ENCODE assay signal across 31 mouse cellular contexts in the genomic region with DNA sequence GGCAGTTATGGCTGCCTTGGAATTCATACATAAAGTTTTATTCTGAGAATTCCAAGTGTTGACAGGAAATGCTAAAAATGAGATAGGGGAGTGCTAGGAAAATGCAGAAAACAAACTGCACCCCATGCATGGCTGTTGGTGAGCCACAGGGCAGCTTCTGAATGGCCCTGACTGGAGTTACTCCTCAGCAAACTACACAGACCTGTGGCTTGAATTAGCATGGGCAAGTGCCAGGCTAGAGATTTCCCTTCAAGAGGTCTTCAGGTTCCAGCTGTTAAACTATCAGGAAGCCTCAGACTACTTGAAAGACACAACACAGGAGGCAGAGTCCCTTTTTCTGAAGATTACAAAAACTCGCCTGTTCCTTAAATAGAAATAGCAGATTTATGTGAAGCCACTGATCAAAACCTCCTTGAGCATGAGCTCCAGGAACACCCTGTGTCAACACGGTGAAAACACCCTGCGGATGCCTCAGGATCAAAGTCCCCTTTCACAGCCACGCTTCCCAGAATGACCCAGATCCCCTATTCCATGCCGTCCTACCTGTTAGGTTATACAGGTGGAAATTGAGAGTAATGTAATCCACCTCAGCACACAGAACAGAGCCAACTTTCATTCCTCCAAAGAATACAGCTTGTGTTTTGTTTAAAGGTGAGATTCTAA.
A peak's percentile ranks its signal among the peaks of the same experiment; 100 is the strongest.
DNase-seq lines count a peak whose midpoint lies in the region; ATAC-seq and TF ChIP-seq lines count a peak whose summit lies in the region.
"Had no signal": no experiment of that assay in that cellular context is flagged by ENCODE, and none has a peak within 500 bp of the region (broad histone marks: within the 10 kb centered on the region; RNA-seq: fewer than 3 reads in every experiment).

No protein-coding gene starts in this region.

- ATAC-seq in embryonic facial prominence, embryonic 14.5 days (ENCODE audit: low read depth) = no peak
- ATAC-seq in intestine, embryonic 16.5 days = peak; percentile 93
- peak; percentile 95 for ATAC-seq in stomach, postnatal 0 days (ENCODE audit: low FRiP score, low TSS enrichment)
- no peak for ATAC-seq in megakaryocyte progenitor cell, adult 5-6 weeks (replicated peaks; ENCODE audit: poor library complexity)
- ATAC-seq: activated CD4-positive, CD25-positive, alpha-beta regulatory T cell, adult 4 months; forebrain, embryonic 16.5 days had no signal

- no peak overlapping the region for H3K27ac ChIP-seq in embryonic facial prominence, embryonic 14.5 days (replicated peaks; ENCODE audit: low read depth, low read length)
- no peak overlapping the region for H3K27ac ChIP-seq in embryonic facial prominence, embryonic 10.5 days (replicated peaks)
- H3K27ac ChIP-seq in intestine, embryonic 16.5 days (ENCODE audit: low read length) = peak overlapping the region; percentile 92
- H3K27ac ChIP-seq in stomach, postnatal 0 days (replicated peaks) = no peak overlapping the region
- H3K27ac ChIP-seq: embryonic facial prominence, embryonic 12.5 days; forebrain, embryonic 10.5 days; heart, adult 2 months; hindbrain, embryonic 14.5 days; left cerebral cortex, adult 2 months; liver, embryonic 14.5 days; macrophage had no signal

- H3K9ac ChIP-seq in embryonic facial prominence, embryonic 14.5 days (ENCODE audit: low read depth, low read length) = no peak overlapping the region
- H3K9ac ChIP-seq in intestine, embryonic 16.5 days (ENCODE audit: low read depth, low read length) = no peak overlapping the region
- H3K9ac ChIP-seq in stomach, postnatal 0 days (ENCODE audit: low read length) = no peak overlapping the region
- H3K9ac ChIP-seq: embryonic facial prominence, embryonic 12.5 days; heart, embryonic 12.5 days; hindbrain, embryonic 14.5 days; liver, embryonic 14.5 days had no signal

- 54% methylated on average over 5 of the region's 5 CpGs for WGBS in embryonic facial prominence, embryonic 14.5 days
- 74% methylated on average over 5 of the region's 5 CpGs for WGBS in embryonic facial prominence, embryonic 10.5 days
- WGBS in intestine, embryonic 16.5 days = 51% methylated on average over 5 of the region's 5 CpGs
- 43% methylated on average over 5 of the region's 5 CpGs for WGBS in stomach, postnatal 0 days

- H3K4me3 ChIP-seq in embryonic facial prominence, embryonic 14.5 days (ENCODE audit: low read depth, low read length) = no peak overlapping the region
- no peak overlapping the region for H3K4me3 ChIP-seq in embryonic facial prominence, embryonic 10.5 days
- H3K4me3 ChIP-seq in intestine, embryonic 16.5 days (ENCODE audit: low read length) = 0 out of 2 replicates have a peak overlapping the region, but pooled peaks have one; percentile 3
- no peak overlapping the region for H3K4me3 ChIP-seq in stomach, postnatal 0 days (ENCODE audit: low read depth, low read length)
- H3K4me3 ChIP-seq: embryonic facial prominence, embryonic 12.5 days; forebrain, embryonic 10.5 days; heart, adult 2 months; heart, embryonic 12.5 days; left cerebral cortex, adult 2 months had no signal

- H3K36me3 ChIP-seq in embryonic facial prominence, embryonic 14.5 days (ENCODE audit: control insufficient read depth, insufficient read depth, low read length) = no peaks in the 10 kb centered on the region
- H3K36me3 ChIP-seq in embryonic facial prominence, embryonic 10.5 days (replicated peaks) = no peaks in the 10 kb centered on the region
- H3K36me3 ChIP-seq in intestine, embryonic 16.5 days (ENCODE audit: control insufficient read depth, insufficient read depth, low read length) = no peaks in the 10 kb centered on the region
- no peaks in the 10 kb centered on the region for H3K36me3 ChIP-seq in stomach, postnatal 0 days (ENCODE audit: control insufficient read depth, insufficient read depth, low read length)
- H3K36me3 ChIP-seq: embryonic facial prominence, embryonic 12.5 days; forebrain, embryonic 10.5 days; heart, embryonic 12.5 days had no signal

- H3K4me2 ChIP-seq in embryonic facial prominence, embryonic 14.5 days (ENCODE audit: low read depth, low read length) = no peak overlapping the region
- H3K4me2 ChIP-seq in intestine, embryonic 16.5 days (ENCODE audit: low read depth, low read length) = 0 out of 2 replicates have a peak overlapping the region, but pooled peaks have one; percentile 22
- no peak overlapping the region for H3K4me2 ChIP-seq in stomach, postnatal 0 days (replicated peaks; ENCODE audit: low read depth)
- H3K4me2 ChIP-seq: embryonic facial prominence, embryonic 12.5 days; heart, embryonic 12.5 days; hindbrain, embryonic 14.5 days had no signal

- peak; percentile 12 for DNase-seq in embryonic facial prominence, embryonic 14.5 days (ENCODE audit: low spot score)
- DNase-seq in embryonic facial prominence, embryonic 10.5 days (ENCODE audit: low spot score) = no peak
- peak; percentile 4 to 41 for DNase-seq in kidney, postnatal 25 days
- no peak for DNase-seq in kidney, adult 18-20 months
- DNase-seq in stomach, postnatal 0 days (ENCODE audit: low spot score) = peak; percentile 67
- no peak for DNase-seq in layer of hippocampus, postnatal 36 days
- DNase-seq: adrenal gland, adult 2 months; adrenal gland, postnatal 36 days; cerebellum, adult 9-10 months; cerebellum, postnatal 36 days; heart, adult 2 months; left cerebral cortex, postnatal 4 days; lung, adult 2 months; lung, postnatal 10 days; midbrain, embryonic 14.5 days; retina, postnatal 1 day; right cerebral cortex, postnatal 25 days; spleen, adult 18-20 months; thymus, postnatal 4 days had no signal

- no peaks in the 10 kb centered on the region for H3K4me1 ChIP-seq in embryonic facial prominence, embryonic 14.5 days (ENCODE audit: control insufficient read depth, insufficient read depth, low read length)
- no peaks in the 10 kb centered on the region for H3K4me1 ChIP-seq in embryonic facial prominence, embryonic 10.5 days
- no peaks in the 10 kb centered on the region for H3K4me1 ChIP-seq in intestine, embryonic 16.5 days (ENCODE audit: control insufficient read depth, insufficient read depth, low read length)
- H3K4me1 ChIP-seq in stomach, postnatal 0 days (replicated peaks; ENCODE audit: control insufficient read depth, insufficient read depth) = no peaks in the 10 kb centered on the region
- H3K4me1 ChIP-seq: embryonic facial prominence, embryonic 12.5 days; forebrain, embryonic 10.5 days had no signal

- TF ChIP-seq CTCF in stomach, postnatal 0 days (IDR thresholded peaks at IDR 0.05; ENCODE audit: low read depth) = no peak

- H3K27me3 ChIP-seq in embryonic facial prominence, embryonic 14.5 days (replicated peaks; ENCODE audit: control insufficient read depth, insufficient read depth, low read length) = no peaks in the 10 kb centered on the region
- H3K27me3 ChIP-seq in embryonic facial prominence, embryonic 10.5 days (replicated peaks; ENCODE audit: low read depth, poor library complexity, severe bottlenecking) = no peaks in the 10 kb centered on the region
- no peaks in the 10 kb centered on the region for H3K27me3 ChIP-seq in intestine, embryonic 16.5 days (replicated peaks; ENCODE audit: control insufficient read depth, insufficient read depth, low read length)
- no peaks in the 10 kb centered on the region for H3K27me3 ChIP-seq in stomach, postnatal 0 days (ENCODE audit: control insufficient read depth, insufficient read depth, low read length)
- H3K27me3 ChIP-seq: CH12.LX; embryonic facial prominence, embryonic 12.5 days; heart, embryonic 12.5 days had no signal

- TF ChIP-seq EP300 in stomach, postnatal 0 days (optimal IDR thresholded peaks at IDR 0.05) = no peak

- H3K9me3 ChIP-seq in embryonic facial prominence, embryonic 14.5 days (ENCODE audit: control insufficient read depth, low read length) = no peaks in the 10 kb centered on the region
- H3K9me3 ChIP-seq in embryonic facial prominence, embryonic 10.5 days = no peaks in the 10 kb centered on the region
- H3K9me3 ChIP-seq in intestine, embryonic 16.5 days (ENCODE audit: control insufficient read depth, low read length) = no peaks in the 10 kb centered on the region
- no peaks in the 10 kb centered on the region for H3K9me3 ChIP-seq in stomach, postnatal 0 days (ENCODE audit: control insufficient read depth, low read length)
- H3K9me3 ChIP-seq: embryonic facial prominence, embryonic 12.5 days; forebrain, embryonic 10.5 days; heart, embryonic 12.5 days had no signal

Comparison
In these comparisons a context has a peak if more than half of its experiments do, and no peak if none do; other contexts are left out.
1. DNase-seq: peak in embryonic facial prominence, embryonic 14.5 days (single experiment), kidney, postnatal 25 days (2 of 2) and stomach, postnatal 0 days (single experiment); none in embryonic facial prominence, embryonic 10.5 days (single experiment), kidney, adult 18-20 months (single experiment) and layer of hippocampus, postnatal 36 days (0 of 2).
2. ATAC-seq: peak in intestine, embryonic 16.5 days (single experiment) and stomach, postnatal 0 days (single experiment); none in embryonic facial prominence, embryonic 14.5 days (single experiment) and megakaryocyte progenitor cell, adult 5-6 weeks (single experiment).